In the genomic region with DNA sequence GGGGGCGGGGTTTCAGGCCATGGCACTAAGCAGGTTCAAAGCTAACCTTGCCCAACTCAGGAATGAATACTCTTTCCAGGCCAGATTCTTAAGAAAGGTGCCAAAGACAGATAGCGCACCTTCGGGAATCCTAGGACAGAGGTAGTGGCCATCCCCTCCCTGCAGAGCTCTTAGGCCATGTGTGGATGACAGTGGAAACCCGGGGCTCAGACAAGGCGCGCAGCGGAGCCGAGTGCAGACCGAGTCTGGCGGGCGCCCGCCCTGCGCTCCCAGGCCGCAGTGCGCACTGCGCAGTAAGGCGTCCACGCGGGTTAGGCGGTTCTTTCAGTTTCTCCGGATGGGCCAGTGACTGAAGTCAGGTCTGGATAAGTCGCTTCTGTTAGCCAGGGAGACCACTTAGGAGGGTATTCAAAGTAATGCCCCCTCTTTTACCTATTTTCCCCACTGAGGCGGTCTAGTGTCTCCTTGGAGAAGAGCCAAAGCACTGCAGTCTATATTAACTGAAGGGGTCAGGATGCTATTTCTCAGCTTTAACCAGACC, we compare ENCODE assay signal across 8 mouse cellular contexts. TPM values are rescaled to one million over a fixed set of nuclear protein-coding genes. Genes with fewer than 3 reads are reported as not detected.
DNase-seq lines count a peak whose midpoint lies in the region; ATAC-seq and TF ChIP-seq lines count a peak whose summit lies in the region.

No protein-coding gene starts in this region.

- H3K4me3 ChIP-seq in embryonic facial prominence, embryonic 10.5 days: peak overlapping the region; percentile 57
- H3K4me3 ChIP-seq in intestine, postnatal 0 days (ENCODE audit: low read depth, low read length): peak overlapping the region; percentile 14; the same call in 1 of the 2 replicates
- peak overlapping the region; percentile 30 for H3K4me3 ChIP-seq in stomach, embryonic 14.5 days (ENCODE audit: low read depth, low read length)

- H3K4me2 ChIP-seq in intestine, postnatal 0 days (replicated peaks; ENCODE audit: low read depth): peak overlapping the region; percentile 61
- H3K4me2 ChIP-seq in stomach, embryonic 14.5 days (replicated peaks; ENCODE audit: low read depth, low read length): peak overlapping the region; percentile 60

- peak overlapping the region; percentile 44; the same call in 1 of the 2 replicates for H3K27ac ChIP-seq in embryonic facial prominence, embryonic 10.5 days (replicated peaks)
- no peak overlapping the region for H3K27ac ChIP-seq in intestine, postnatal 0 days (ENCODE audit: low read depth, low read length)
- H3K27ac ChIP-seq in stomach, embryonic 14.5 days (ENCODE audit: low read length): no peak overlapping the region

- DNase-seq in kidney, postnatal 14 days: peak; percentile 6
- DNase-seq in kidney, adult 18-20 months: no peak
- DNase-seq in adrenal gland, postnatal 25 days: peak; percentile 15
- DNase-seq in embryonic facial prominence, embryonic 10.5 days (ENCODE audit: low spot score): peak; percentile 29
- DNase-seq in thymus, adult 18-20 months: no peak
- no peak for DNase-seq in layer of hippocampus, adult 11-12 months (ENCODE audit: low spot score)

- 13% methylated on average over 23 of the region's 23 CpGs for WGBS in embryonic facial prominence, embryonic 10.5 days
- 25% methylated on average over 23 of the region's 23 CpGs for WGBS in intestine, postnatal 0 days
- 18% methylated on average over 22 of the region's 23 CpGs for WGBS in stomach, embryonic 14.5 days

- no peaks in the 10 kb centered on the region for H3K9me3 ChIP-seq in embryonic facial prominence, embryonic 10.5 days
- H3K9me3 ChIP-seq in intestine, postnatal 0 days (ENCODE audit: control insufficient read depth): no peaks in the 10 kb centered on the region
- 0 out of 2 replicates have a peak, but pooled peaks cover under 1% of the 10 kb centered on the region for H3K9me3 ChIP-seq in stomach, embryonic 14.5 days (ENCODE audit: control insufficient read depth, low read depth, low read length)

- peaks cover 25% of the 10 kb centered on the region for H3K4me1 ChIP-seq in embryonic facial prominence, embryonic 10.5 days
- H3K4me1 ChIP-seq in intestine, postnatal 0 days (replicated peaks; ENCODE audit: control insufficient read depth, insufficient read depth, low read length): no peaks in the 10 kb centered on the region
- no peaks in the 10 kb centered on the region for H3K4me1 ChIP-seq in stomach, embryonic 14.5 days (ENCODE audit: control insufficient read depth, insufficient read depth, low read length)

- no peak overlapping the region for H3K9ac ChIP-seq in intestine, postnatal 0 days (ENCODE audit: low read depth, low read length)
- no peak overlapping the region for H3K9ac ChIP-seq in stomach, embryonic 14.5 days (replicated peaks; ENCODE audit: low read depth, low read length)

- H3K27me3 ChIP-seq in embryonic facial prominence, embryonic 10.5 days (replicated peaks; ENCODE audit: low read depth, poor library complexity, severe bottlenecking): peaks cover 46% of the 10 kb centered on the region
- H3K27me3 ChIP-seq in intestine, postnatal 0 days (replicated peaks; ENCODE audit: control insufficient read depth, insufficient read depth, low read length): peaks cover 41% of the 10 kb centered on the region
- no peaks in the 10 kb centered on the region for H3K27me3 ChIP-seq in stomach, embryonic 14.5 days (ENCODE audit: control insufficient read depth, insufficient read depth, low read length)

- no peak for ATAC-seq in intestine, postnatal 0 days
- peak; percentile 34; the same call in 1 of the 2 replicates for ATAC-seq in stomach, embryonic 14.5 days (ENCODE audit: insufficient number of reproducible peaks, insufficient read depth, low FRiP score, low read depth)

- no peaks in the 10 kb centered on the region for H3K36me3 ChIP-seq in embryonic facial prominence, embryonic 10.5 days (replicated peaks)
- H3K36me3 ChIP-seq in intestine, postnatal 0 days (ENCODE audit: control insufficient read depth, insufficient read depth): no peaks in the 10 kb centered on the region
- H3K36me3 ChIP-seq in stomach, embryonic 14.5 days (ENCODE audit: control insufficient read depth, insufficient read depth, low read length): no peaks in the 10 kb centered on the region

- TF ChIP-seq CTCF in intestine, postnatal 0 days (IDR thresholded peaks at IDR 0.05; ENCODE audit: low read depth): no peak

RNA-seq across cellular contexts. Expression of gene Vsnl1, which starts 1.6 kb away (rescaled TPM):
- total RNA-seq in adrenal gland, postnatal 25 days (2021): 26.5 and 30.9 TPM in 2 replicates
- 0.54 and 0.70 TPM in 2 replicates for polyA plus RNA-seq in embryonic facial prominence, embryonic 10.5 days (2016; fragmentation: Nextera tagmentation; extraction: Ambion mirVana)
- polyA plus RNA-seq in intestine, postnatal 0 days (2015; fragmentation: Nextera tagmentation; extraction: Ambion mirVana): 0.17 and 0.39 TPM in 2 replicates
- 1.1 and 1.4 TPM in 2 replicates for polyA plus RNA-seq in stomach, embryonic 14.5 days (2014; fragmentation: Nextera tagmentation; extraction: Ambion mirVana)

RNA-seq across cellular contexts. Expression of gene Rad51ap2, which starts 17.9 kb away (rescaled TPM):
- total RNA-seq in adrenal gland, postnatal 25 days (2021): 0.43 TPM in 1 of 2 replicates, not detected in the other
- 0.26 and 0.36 TPM in 2 replicates for polyA plus RNA-seq in embryonic facial prominence, embryonic 10.5 days (2016; fragmentation: Nextera tagmentation; extraction: Ambion mirVana)
- polyA plus RNA-seq in intestine, postnatal 0 days (2015; fragmentation: Nextera tagmentation; extraction: Ambion mirVana): 0.04 and 0.08 TPM in 2 replicates
- polyA plus RNA-seq in stomach, embryonic 14.5 days (2014; fragmentation: Nextera tagmentation; extraction: Ambion mirVana): 0.29 and 0.32 TPM in 2 replicates

Comparison
In these comparisons a context has a peak if more than half of its experiments do, and no peak if none do; other contexts are left out.
1. DNase-seq: peak in kidney, postnatal 14 days (single experiment), adrenal gland, postnatal 25 days (single experiment) and embryonic facial prominence, embryonic 10.5 days (single experiment); none in kidney, adult 18-20 months (single experiment), thymus, adult 18-20 months (0 of 2) and layer of hippocampus, adult 11-12 months (single experiment).
2. Peak in every context shown above with its lines, with median percentiles within 50 percentile points of each other: H3K4me3 ChIP-seq.